ENCODE assay signal across 25 mouse cellular contexts in genomic region chr8:108034726-108035125, GRCm38 (mm10).
DNase-seq lines count a peak whose midpoint lies in the region; ATAC-seq and TF ChIP-seq lines count a peak whose summit lies in the region.
"Had no signal": no experiment of that assay in that cellular context is flagged by ENCODE, and none has a peak within 500 bp of the region (broad histone marks: within the 10 kb centered on the region; RNA-seq: fewer than 3 reads in every experiment).

No protein-coding gene starts in this region.

- intact Hi-C loops in left cerebral cortex, postnatal 10 days (cut with DNase I) = no loop called here

- no peaks in the 10 kb centered on the region for H3K9me3 ChIP-seq in embryonic facial prominence, embryonic 11.5 days (replicated peaks; ENCODE audit: control insufficient read depth, low read length)
- H3K9me3 ChIP-seq in limb, embryonic 10.5 days (replicated peaks) = no peaks in the 10 kb centered on the region
- no peaks in the 10 kb centered on the region for H3K9me3 ChIP-seq in midbrain, postnatal 0 days (ENCODE audit: low read length)
- H3K9me3 ChIP-seq in hindbrain, embryonic 12.5 days (replicated peaks) = no peaks in the 10 kb centered on the region
- H3K9me3 ChIP-seq: forebrain, embryonic 15.5 days; intestine, embryonic 15.5 days; limb, embryonic 15.5 days; midbrain, embryonic 13.5 days had no signal

- TF ChIP-seq CTCF in midbrain, postnatal 0 days (IDR thresholded peaks at IDR 0.05) = no peak

- H3K27ac ChIP-seq in embryonic facial prominence, embryonic 11.5 days (replicated peaks; ENCODE audit: low read depth, low read length) = peak overlapping the region; percentile 54; the same call in 1 of the 2 replicates
- H3K27ac ChIP-seq in limb, embryonic 10.5 days = peak overlapping the region; percentile 34; the same call in 1 of the 2 replicates
- no peak overlapping the region for H3K27ac ChIP-seq in midbrain, postnatal 0 days (ENCODE audit: low read depth, low read length)
- H3K27ac ChIP-seq in hindbrain, embryonic 12.5 days = no peak overlapping the region
- H3K27ac ChIP-seq: forebrain, embryonic 15.5 days; hindbrain, postnatal 0 days; intestine, embryonic 15.5 days; kidney, postnatal 0 days; limb, embryonic 15.5 days; liver, embryonic 13.5 days; macrophage; midbrain, embryonic 13.5 days had no signal

- no peak overlapping the region for H3K4me2 ChIP-seq in embryonic facial prominence, embryonic 11.5 days (ENCODE audit: low read depth, low read length)
- H3K4me2 ChIP-seq in midbrain, postnatal 0 days (ENCODE audit: low read depth, low read length, poor library complexity, severe bottlenecking) = no peak overlapping the region
- no peak overlapping the region for H3K4me2 ChIP-seq in hindbrain, embryonic 12.5 days (replicated peaks)
- H3K4me2 ChIP-seq: forebrain, embryonic 15.5 days; intestine, embryonic 15.5 days; limb, embryonic 15.5 days; liver, embryonic 13.5 days; midbrain, embryonic 13.5 days had no signal

- H3K36me3 ChIP-seq in embryonic facial prominence, embryonic 11.5 days (replicated peaks; ENCODE audit: control insufficient read depth, insufficient read depth, low read depth, low read length) = no peaks in the 10 kb centered on the region
- H3K36me3 ChIP-seq in limb, embryonic 10.5 days = no peaks in the 10 kb centered on the region
- H3K36me3 ChIP-seq in midbrain, postnatal 0 days (ENCODE audit: insufficient read depth, low read length) = no peaks in the 10 kb centered on the region
- no peaks in the 10 kb centered on the region for H3K36me3 ChIP-seq in hindbrain, embryonic 12.5 days
- H3K36me3 ChIP-seq: forebrain, embryonic 15.5 days; intestine, embryonic 15.5 days; limb, embryonic 15.5 days; liver, embryonic 13.5 days; midbrain, embryonic 13.5 days had no signal

- no peaks in the 10 kb centered on the region for H3K27me3 ChIP-seq in embryonic facial prominence, embryonic 11.5 days (ENCODE audit: control insufficient read depth, insufficient read depth, low read length)
- H3K27me3 ChIP-seq in limb, embryonic 10.5 days (ENCODE audit: low read depth, poor library complexity, severe bottlenecking) = no peaks in the 10 kb centered on the region
- no peaks in the 10 kb centered on the region for H3K27me3 ChIP-seq in midbrain, postnatal 0 days (ENCODE audit: insufficient read depth, low read length)
- H3K27me3 ChIP-seq in hindbrain, embryonic 12.5 days = no peaks in the 10 kb centered on the region
- H3K27me3 ChIP-seq: forebrain, embryonic 15.5 days; intestine, embryonic 15.5 days; limb, embryonic 15.5 days; liver, embryonic 13.5 days; midbrain, embryonic 13.5 days had no signal

- peak; percentile 24 for DNase-seq in heart, adult 11 months
- no peak for DNase-seq in heart, postnatal 4 days
- DNase-seq in embryonic facial prominence, embryonic 11.5 days (ENCODE audit: low spot score) = peak; percentile 72
- DNase-seq in limb, embryonic 10.5 days (ENCODE audit: low spot score) = no peak
- no peak for DNase-seq in midbrain, postnatal 0 days (ENCODE audit: low spot score)
- DNase-seq in left cerebral cortex, postnatal 10 days (ENCODE audit: extremely low spot score in 1 of 2, low spot score in 2 of 2) = no peak
- DNase-seq: cerebellum, adult 9-10 months; cerebellum, postnatal 36 days; gastrocnemius, postnatal 10 days; heart, postnatal 14 days; kidney, adult 2 months; kidney, postnatal 4 days; liver, embryonic 13.5 days; lung, adult 18-20 months; lung, postnatal 10 days; right cerebral cortex, postnatal 14 days had no signal

- ATAC-seq in embryonic facial prominence, embryonic 11.5 days (replicated peaks; ENCODE audit: insufficient number of reproducible peaks, low FRiP score, low TSS enrichment, low read depth) = 0 out of 2 replicates have a peak, but pooled peaks have one; percentile 39
- ATAC-seq in midbrain, postnatal 0 days (ENCODE audit: low FRiP score) = no peak
- ATAC-seq in hindbrain, embryonic 12.5 days (ENCODE audit: low FRiP score) = no peak
- ATAC-seq: CD4-positive, CD25-positive, alpha-beta regulatory T cell, adult 4 months; forebrain, embryonic 15.5 days; hindbrain, postnatal 0 days; midbrain, embryonic 13.5 days had no signal

- no peaks in the 10 kb centered on the region for H3K4me1 ChIP-seq in embryonic facial prominence, embryonic 11.5 days (ENCODE audit: control insufficient read depth, insufficient read depth, low read length)
- H3K4me1 ChIP-seq in limb, embryonic 10.5 days = peaks cover 14% of the 10 kb centered on the region
- H3K4me1 ChIP-seq in midbrain, postnatal 0 days (ENCODE audit: insufficient read depth, low read length) = no peaks in the 10 kb centered on the region
- H3K4me1 ChIP-seq in hindbrain, embryonic 12.5 days = no peaks in the 10 kb centered on the region
- H3K4me1 ChIP-seq: forebrain, embryonic 15.5 days; intestine, embryonic 15.5 days; liver, embryonic 13.5 days; midbrain, embryonic 13.5 days had no signal

- WGBS in embryonic facial prominence, embryonic 11.5 days = 52% methylated on average over 6 of the region's 6 CpGs
- 83% methylated on average over 6 of the region's 6 CpGs for WGBS in limb, embryonic 10.5 days
- 79% methylated on average over 6 of the region's 6 CpGs for WGBS in midbrain, postnatal 0 days
- WGBS in hindbrain, embryonic 12.5 days = 70% methylated on average over 6 of the region's 6 CpGs

- H3K9ac ChIP-seq in embryonic facial prominence, embryonic 11.5 days (replicated peaks; ENCODE audit: low read length) = no peak overlapping the region
- H3K9ac ChIP-seq in midbrain, postnatal 0 days (replicated peaks; ENCODE audit: low read length, poor library complexity, severe bottlenecking) = no peak overlapping the region
- H3K9ac ChIP-seq in hindbrain, embryonic 12.5 days = no peak overlapping the region
- H3K9ac ChIP-seq: forebrain, embryonic 15.5 days; intestine, embryonic 15.5 days; limb, embryonic 15.5 days; liver, embryonic 13.5 days; midbrain, embryonic 13.5 days had no signal

- no peak overlapping the region for H3K4me3 ChIP-seq in embryonic facial prominence, embryonic 11.5 days (ENCODE audit: low read depth, low read length)
- H3K4me3 ChIP-seq in limb, embryonic 10.5 days = no peak overlapping the region
- no peak overlapping the region for H3K4me3 ChIP-seq in midbrain, postnatal 0 days (ENCODE audit: low read depth, low read length)
- H3K4me3 ChIP-seq in hindbrain, embryonic 12.5 days = no peak overlapping the region
- H3K4me3 ChIP-seq: forebrain, embryonic 15.5 days; intestine, embryonic 15.5 days; limb, embryonic 15.5 days; liver, embryonic 13.5 days; midbrain, embryonic 13.5 days had no signal

Comparison
In these comparisons a context has a peak if more than half of its experiments do, and no peak if none do; other contexts are left out.
1. DNase-seq: peak in heart, adult 11 months (single experiment) and embryonic facial prominence, embryonic 11.5 days (single experiment); none in heart, postnatal 4 days (single experiment), limb, embryonic 10.5 days (single experiment), midbrain, postnatal 0 days (single experiment) and left cerebral cortex, postnatal 10 days (0 of 2).
2. H3K27ac ChIP-seq: peak in embryonic facial prominence, embryonic 11.5 days (single experiment) and limb, embryonic 10.5 days (single experiment); none in midbrain, postnatal 0 days (single experiment) and hindbrain, embryonic 12.5 days (single experiment).